Mouse (Mus musculus): ENCODE results near the gene Ppp4r3a. TPM values are rescaled to one million over a fixed set of nuclear protein-coding genes. Genes with fewer than 3 reads are reported as not detected.

Ppp4r3a gene
- polyA plus RNA-seq, 1 experiment from 2014 or later, result 58.9 TPM

DNA sequence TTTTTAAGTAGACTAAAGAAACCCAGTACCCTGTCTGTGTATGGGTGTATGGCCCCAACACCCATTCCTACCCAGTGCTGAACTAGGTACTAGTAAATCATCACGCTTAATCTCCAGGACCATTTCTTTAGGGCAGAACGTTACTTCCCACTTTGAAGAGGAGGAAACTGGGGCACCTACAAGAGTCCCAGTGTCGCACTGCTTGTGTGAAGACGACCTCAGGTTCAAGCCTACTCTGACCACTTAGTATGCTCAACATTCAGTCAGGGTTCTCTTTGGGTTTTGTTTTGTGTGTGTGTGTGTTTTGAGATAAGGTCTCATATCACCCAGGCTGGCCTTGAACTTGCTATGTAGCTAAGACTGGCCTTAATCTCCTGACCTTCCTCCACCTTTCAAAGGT is 57.5 kb downstream of the Ppp4r3a start:
- peak overlapping the region; percentile 91 for H3K4me2 ChIP-seq (replicated peaks; ENCODE audit: low read depth, low read length)
- ATAC-seq (ENCODE audit: low FRiP score, low TSS enrichment), result no peak

DNA sequence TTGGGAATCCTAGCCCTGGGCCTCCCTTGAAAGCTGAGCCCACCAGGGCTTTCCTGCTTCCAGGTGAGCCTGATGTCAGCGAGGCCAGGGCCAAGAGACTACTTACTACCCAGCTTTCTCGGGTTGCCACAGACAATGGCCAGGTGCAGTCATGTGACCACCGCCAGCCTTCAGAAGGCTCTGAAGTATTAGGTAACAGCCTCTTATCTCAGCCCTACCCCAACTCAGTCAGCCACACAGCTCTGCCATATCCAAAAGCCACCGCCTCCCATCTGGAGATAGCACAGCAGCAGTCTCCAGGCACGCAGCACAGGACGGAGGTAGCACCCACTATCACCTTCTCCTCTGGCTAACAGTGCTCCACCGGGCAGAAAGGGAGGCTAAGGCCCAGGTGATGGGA is 58.1 kb downstream of the Ppp4r3a start:
- 0 out of 2 replicates have a peak, but pooled peaks cover 4% of the 10 kb centered on the region for H3K27me3 ChIP-seq (ENCODE audit: control insufficient read depth, insufficient read depth, low read length)

More for the DNA sequence above, 57.5 kb downstream of the Ppp4r3a start:
- H3K4me3 ChIP-seq (ENCODE audit: low read length), result no peak overlapping the region
- H3K4me1 ChIP-seq (ENCODE audit: control insufficient read depth, insufficient read depth, low read length), result peaks cover 24% of the 10 kb centered on the region
- 0 out of 2 replicates have a peak, but pooled peaks cover 4% of the 10 kb centered on the region for H3K27me3 ChIP-seq (ENCODE audit: control insufficient read depth, insufficient read depth, low read length)
- H3K27ac ChIP-seq (ENCODE audit: low read depth, low read length), result no peak overlapping the region
- 80% methylated on average over 4 of the region's 4 CpGs for WGBS
- no peak overlapping the region for H3K9ac ChIP-seq (ENCODE audit: low read depth, low read length)
- peaks cover 8% of the 10 kb centered on the region for H3K36me3 ChIP-seq (ENCODE audit: control insufficient read depth, insufficient read depth, low read length)
- H3K9me3 ChIP-seq (ENCODE audit: control insufficient read depth, low read length), result no peaks in the 10 kb centered on the region

GRCm38 (mm10) chr12:101024824-101025223 is 58.7 kb downstream of the Ppp4r3a start:
- Histone ChIP-seq H3K9ac (ENCODE audit: low read depth, low read length) (no peak overlapping the region), H3K4me2 (replicated peaks; ENCODE audit: low read depth, low read length) (peak overlapping the region; percentile 17; the same call in 1 of the 2 replicates), H3K27ac (ENCODE audit: low read depth, low read length) (no peak overlapping the region), H3K4me1 (ENCODE audit: control insufficient read depth, insufficient read depth, low read length) (peaks cover 24% of the 10 kb centered on the region), H3K27me3 (ENCODE audit: control insufficient read depth, insufficient read depth, low read length) (0 out of 2 replicates have a peak, but pooled peaks cover 4% of the 10 kb centered on the region), H3K9me3 (ENCODE audit: control insufficient read depth, low read length) (no peaks in the 10 kb centered on the region), H3K4me3 (ENCODE audit: low read length) (no peak overlapping the region), H3K36me3 (ENCODE audit: control insufficient read depth, insufficient read depth, low read length) (peaks cover 8% of the 10 kb centered on the region)
- no peak for ATAC-seq (ENCODE audit: low FRiP score, low TSS enrichment)
- 49% methylated on average over 8 of the region's 8 CpGs for WGBS

More for the DNA sequence above, 58.1 kb downstream of the Ppp4r3a start:
- no peak overlapping the region for H3K4me3 ChIP-seq (ENCODE audit: low read length)
- 43% methylated on average over 7 of the region's 7 CpGs for WGBS
- H3K9ac ChIP-seq (ENCODE audit: low read depth, low read length), result no peak overlapping the region
- no peak for ATAC-seq (ENCODE audit: low FRiP score, low TSS enrichment)
- H3K27ac ChIP-seq (ENCODE audit: low read depth, low read length), result no peak overlapping the region
- H3K4me1 ChIP-seq (ENCODE audit: control insufficient read depth, insufficient read depth, low read length), result peaks cover 24% of the 10 kb centered on the region
- no peaks in the 10 kb centered on the region for H3K9me3 ChIP-seq (ENCODE audit: control insufficient read depth, low read length)
- H3K36me3 ChIP-seq (ENCODE audit: control insufficient read depth, insufficient read depth, low read length), result peaks cover 8% of the 10 kb centered on the region
- peak overlapping the region; percentile 17 for H3K4me2 ChIP-seq (replicated peaks; ENCODE audit: low read depth, low read length)

- Histone ChIP-seq H3K9ac (ENCODE audit: low read depth, low read length) (no peak overlapping the region), H3K9me3 (ENCODE audit: control insufficient read depth, low read length) (no peaks in the 10 kb centered on the region), H3K27ac (ENCODE audit: low read depth, low read length) (no peak overlapping the region), H3K4me1 (ENCODE audit: control insufficient read depth, insufficient read depth, low read length) (peaks cover 34% of the 10 kb centered on the region), H3K4me2 (replicated peaks; ENCODE audit: low read depth, low read length) (no peak overlapping the region), H3K4me3 (ENCODE audit: low read length) (no peak overlapping the region), H3K36me3 (ENCODE audit: control insufficient read depth, insufficient read depth, low read length) (peaks cover 8% of the 10 kb centered on the region), H3K27me3 (ENCODE audit: control insufficient read depth, insufficient read depth, low read length) (0 out of 2 replicates have a peak, but pooled peaks cover 4% of the 10 kb centered on the region)
- ATAC-seq (ENCODE audit: low FRiP score, low TSS enrichment), result no peak
- WGBS, result 83% methylated on average over 11 of the region's 11 CpGs
Observed at GRCm38 (mm10) chr12:101023143-101023542, 60.4 kb downstream of the Ppp4r3a start.

GRCm38 (mm10) chr12:101022353-101022752 is 61.1 kb downstream of the Ppp4r3a start:
- H3K9ac ChIP-seq (ENCODE audit: low read depth, low read length), result no peak overlapping the region
- no peak overlapping the region for H3K4me2 ChIP-seq (replicated peaks; ENCODE audit: low read depth, low read length)
- peaks cover 8% of the 10 kb centered on the region for H3K36me3 ChIP-seq (ENCODE audit: control insufficient read depth, insufficient read depth, low read length)
- H3K4me1 ChIP-seq (ENCODE audit: control insufficient read depth, insufficient read depth, low read length), result peaks cover 42% of the 10 kb centered on the region
- H3K4me3 ChIP-seq (ENCODE audit: low read length), result no peak overlapping the region
- no peaks in the 10 kb centered on the region for H3K9me3 ChIP-seq (ENCODE audit: control insufficient read depth, low read length)
- 92% methylated on average over 8 of the region's 8 CpGs for WGBS
- H3K27me3 ChIP-seq (ENCODE audit: control insufficient read depth, insufficient read depth, low read length), result 0 out of 2 replicates have a peak, but pooled peaks cover 1% of the 10 kb centered on the region
- H3K27ac ChIP-seq (ENCODE audit: low read depth, low read length), result no peak overlapping the region
- no peak for ATAC-seq (ENCODE audit: low FRiP score, low TSS enrichment)

DNA sequence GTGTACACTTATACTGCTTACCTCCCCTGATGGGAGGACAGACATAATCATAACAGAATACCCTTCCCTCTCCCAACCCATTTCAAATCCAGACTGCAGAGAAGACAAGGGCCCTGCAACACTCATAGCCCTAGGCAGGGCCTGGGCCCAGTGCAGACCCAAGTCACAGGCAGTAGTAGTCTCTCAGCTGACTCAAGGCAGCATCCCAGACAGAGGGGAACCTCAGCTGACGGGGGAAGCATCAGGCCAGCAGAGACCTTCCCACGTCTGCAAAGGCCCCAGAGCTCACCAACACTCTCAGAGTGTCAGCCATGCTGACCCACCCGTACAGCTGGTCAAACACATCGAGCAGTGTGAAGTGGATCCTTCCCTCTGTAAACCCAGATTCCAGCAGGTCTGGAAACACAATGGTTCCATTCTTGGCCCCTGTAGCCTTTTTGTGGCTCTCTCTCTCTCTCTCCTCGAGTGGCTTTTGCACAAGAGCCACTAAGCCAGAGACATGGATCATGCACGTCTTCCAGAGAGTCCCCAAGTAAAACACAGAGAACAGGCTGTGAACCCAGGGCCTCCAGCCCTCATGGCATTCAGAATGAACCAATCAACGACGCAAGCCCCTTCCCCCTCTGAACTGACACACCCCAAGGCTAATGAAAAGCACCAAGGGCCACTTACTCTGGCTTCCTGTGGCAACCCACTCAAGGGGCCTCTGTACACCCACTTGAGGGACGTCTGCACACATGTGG is 61.8 kb downstream of the Ppp4r3a start:
- Histone ChIP-seq H3K9ac (ENCODE audit: low read depth, low read length) (no peak overlapping the region), H3K4me3 (ENCODE audit: low read length) (no peak overlapping the region), H3K36me3 (ENCODE audit: control insufficient read depth, insufficient read depth, low read length) (peaks cover 8% of the 10 kb centered on the region), H3K27me3 (ENCODE audit: control insufficient read depth, insufficient read depth, low read length) (no peaks in the 10 kb centered on the region), H3K4me2 (replicated peaks; ENCODE audit: low read depth, low read length) (no peak overlapping the region), H3K27ac (ENCODE audit: low read depth, low read length) (no peak overlapping the region), H3K4me1 (ENCODE audit: control insufficient read depth, insufficient read depth, low read length) (peaks cover 43% of the 10 kb centered on the region), H3K9me3 (ENCODE audit: control insufficient read depth, low read length) (no peaks in the 10 kb centered on the region)
- 85% methylated on average over 9 of the region's 9 CpGs for WGBS
- no peak for ATAC-seq (ENCODE audit: low FRiP score, low TSS enrichment)

GRCm38 (mm10) chr12:101020210-101021015 is 63.1 kb downstream of the Ppp4r3a start:
- H3K27ac ChIP-seq (ENCODE audit: low read depth, low read length), result no peak overlapping the region
- no peak overlapping the region for H3K9ac ChIP-seq (ENCODE audit: low read depth, low read length)
- no peak overlapping the region for H3K4me3 ChIP-seq (ENCODE audit: low read length)
- H3K4me1 ChIP-seq (ENCODE audit: control insufficient read depth, insufficient read depth, low read length), result peaks cover 41% of the 10 kb centered on the region
- 89% methylated on average over 15 of the region's 15 CpGs for WGBS
- H3K27me3 ChIP-seq (ENCODE audit: control insufficient read depth, insufficient read depth, low read length), result no peaks in the 10 kb centered on the region
- H3K36me3 ChIP-seq (ENCODE audit: control insufficient read depth, insufficient read depth, low read length), result peaks cover 8% of the 10 kb centered on the region
- H3K9me3 ChIP-seq (ENCODE audit: control insufficient read depth, low read length), result no peaks in the 10 kb centered on the region
- no peak overlapping the region for H3K4me2 ChIP-seq (replicated peaks; ENCODE audit: low read depth, low read length)
- no peak for ATAC-seq (ENCODE audit: low FRiP score, low TSS enrichment)

- Histone ChIP-seq H3K9ac (ENCODE audit: low read depth, low read length) (no peak overlapping the region), H3K27ac (ENCODE audit: low read depth, low read length) (no peak overlapping the region)
- 91% methylated on average over 7 of the region's 7 CpGs for WGBS
Observed at GRCm38 (mm10) chr12:101019443-101019842, 64.1 kb downstream of the Ppp4r3a start.

DNA sequence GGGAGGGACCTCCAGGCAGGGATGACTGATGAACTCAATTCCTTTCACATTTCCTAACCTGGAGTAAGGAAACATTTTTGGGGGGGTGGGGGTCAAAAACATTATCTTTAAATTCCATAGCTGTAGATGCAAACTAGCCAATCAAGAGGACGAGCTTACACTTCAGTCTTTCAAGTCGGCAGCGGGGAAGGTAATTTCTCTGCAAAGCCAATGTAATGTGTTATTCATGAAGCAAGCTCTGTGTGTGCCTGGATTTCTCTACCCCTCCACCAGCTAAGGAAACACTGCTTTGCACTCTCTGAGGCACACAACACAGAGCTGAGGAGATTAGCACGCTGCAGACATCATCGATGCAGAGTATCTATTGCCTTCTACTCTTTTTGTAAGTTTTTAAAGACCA is 64.5 kb downstream of the Ppp4r3a start:
- Histone ChIP-seq H3K4me2 (replicated peaks; ENCODE audit: low read depth, low read length) (no peak overlapping the region), H3K36me3 (ENCODE audit: control insufficient read depth, insufficient read depth, low read length) (peaks cover 8% of the 10 kb centered on the region), H3K27ac (ENCODE audit: low read depth, low read length) (no peak overlapping the region), H3K4me3 (ENCODE audit: low read length) (no peak overlapping the region), H3K4me1 (ENCODE audit: control insufficient read depth, insufficient read depth, low read length) (peaks cover 49% of the 10 kb centered on the region), H3K9me3 (ENCODE audit: control insufficient read depth, low read length) (no peaks in the 10 kb centered on the region), H3K27me3 (ENCODE audit: control insufficient read depth, insufficient read depth, low read length) (no peaks in the 10 kb centered on the region), H3K9ac (ENCODE audit: low read depth, low read length) (no peak overlapping the region)
- WGBS, result 74% methylated on average over 5 of the region's 5 CpGs
- no peak for ATAC-seq (ENCODE audit: low FRiP score, low TSS enrichment)

More at GRCm38 (mm10) chr12:101019443-101019842, 64.1 kb downstream of the Ppp4r3a start:
- Histone ChIP-seq H3K4me3 (ENCODE audit: low read length) (no peak overlapping the region), H3K4me1 (ENCODE audit: control insufficient read depth, insufficient read depth, low read length) (peaks cover 45% of the 10 kb centered on the region), H3K36me3 (ENCODE audit: control insufficient read depth, insufficient read depth, low read length) (peaks cover 8% of the 10 kb centered on the region), H3K4me2 (replicated peaks; ENCODE audit: low read depth, low read length) (no peak overlapping the region), H3K27me3 (ENCODE audit: control insufficient read depth, insufficient read depth, low read length) (no peaks in the 10 kb centered on the region), H3K9me3 (ENCODE audit: control insufficient read depth, low read length) (no peaks in the 10 kb centered on the region)
- no peak for ATAC-seq (ENCODE audit: low FRiP score, low TSS enrichment)

All from kidney, embryonic 14.5 days (tissue).